Mouse (Mus musculus): ENCODE data around the gene Dffa. TPM values are rescaled to one million over a fixed set of nuclear protein-coding genes. Genes with fewer than 3 reads are reported as not detected.
A peak's percentile ranks its signal among the peaks of the same experiment; 100 is the strongest.

Gene Dffa
- polyA plus RNA-seq, 1 experiment from 2014 or later: 33.6 TPM

GRCm38 (mm10) chr4:149066672-149067551 is 37.0 kb upstream of the Dffa start:
- no peak overlapping the region for H3K27ac ChIP-seq
- H3K4me2 ChIP-seq: no peak overlapping the region
- no peak overlapping the region for H3K4me3 ChIP-seq
- no peak for ATAC-seq (ENCODE audit: borderline replicate concordance, extremely low read depth, low FRiP score, low TSS enrichment)
- H3K36me3 ChIP-seq: peaks cover under 1% of the 10 kb centered on the region; the same call in 1 of the 2 replicates
- H3K27me3 ChIP-seq: no peaks in the 10 kb centered on the region
- H3K4me1 ChIP-seq: peaks cover 41% of the 10 kb centered on the region
- H3K9ac ChIP-seq: no peak overlapping the region
- 68% methylated on average over 22 of the region's 22 CpGs for WGBS
- no peaks in the 10 kb centered on the region for H3K9me3 ChIP-seq

- peak; percentile 33; the same call in 1 of the 2 replicates for ATAC-seq (ENCODE audit: borderline replicate concordance, extremely low read depth, low FRiP score, low TSS enrichment)
- H3K36me3 ChIP-seq: peaks cover 4% of the 10 kb centered on the region
Observed at GRCm38 (mm10) chr4:149075073-149075472, 28.9 kb upstream of the Dffa start.

GRCm38 (mm10) chr4:149075871-149076575 is 27.9 kb upstream of the Dffa start:
- peak; percentile 55; the same call in 1 of the 2 replicates for ATAC-seq (ENCODE audit: borderline replicate concordance, extremely low read depth, low FRiP score, low TSS enrichment)
- H3K27ac ChIP-seq: peak overlapping the region; percentile 62
- H3K27me3 ChIP-seq: no peaks in the 10 kb centered on the region
- no peaks in the 10 kb centered on the region for H3K9me3 ChIP-seq
- H3K4me2 ChIP-seq: no peak overlapping the region; the same call in 1 of the 2 replicates
- H3K4me3 ChIP-seq: no peak overlapping the region
- peaks cover 28% of the 10 kb centered on the region for H3K4me1 ChIP-seq
- WGBS: 15% methylated on average over 10 of the region's 10 CpGs
- H3K36me3 ChIP-seq: peaks cover 4% of the 10 kb centered on the region
- no peak overlapping the region for H3K9ac ChIP-seq

More at GRCm38 (mm10) chr4:149075073-149075472, 28.9 kb upstream of the Dffa start:
- Histone ChIP-seq H3K4me2 (no peak overlapping the region), H3K27me3 (no peaks in the 10 kb centered on the region), H3K9me3 (no peaks in the 10 kb centered on the region), H3K4me1 (peaks cover 36% of the 10 kb centered on the region), H3K4me3 (no peak overlapping the region), H3K27ac (peak overlapping the region; percentile 77), H3K9ac (no peak overlapping the region)
- 74% methylated on average over 13 of the region's 13 CpGs for WGBS

GRCm38 (mm10) chr4:149078261-149078660 is 25.7 kb upstream of the Dffa start:
- H3K36me3 ChIP-seq: no peaks in the 10 kb centered on the region; the same call in 1 of the 2 replicates
- H3K27me3 ChIP-seq: no peaks in the 10 kb centered on the region
- ATAC-seq (ENCODE audit: borderline replicate concordance, extremely low read depth, low FRiP score, low TSS enrichment): no peak
- H3K27ac ChIP-seq: no peak overlapping the region
- 43% methylated on average over 4 of the region's 4 CpGs for WGBS
- H3K4me2 ChIP-seq: no peak overlapping the region
- peaks cover 34% of the 10 kb centered on the region for H3K4me1 ChIP-seq
- H3K4me3 ChIP-seq: no peak overlapping the region
- H3K9me3 ChIP-seq: no peaks in the 10 kb centered on the region
- no peak overlapping the region for H3K9ac ChIP-seq

- no peaks in the 10 kb centered on the region for H3K9me3 ChIP-seq
- no peak for ATAC-seq (ENCODE audit: borderline replicate concordance, extremely low read depth, low FRiP score, low TSS enrichment)
- H3K4me1 ChIP-seq: peaks cover 26% of the 10 kb centered on the region
- 64% methylated on average over 6 of the region's 6 CpGs for WGBS
- H3K36me3 ChIP-seq: no peaks in the 10 kb centered on the region; the same call in 1 of the 2 replicates
- no peak overlapping the region for H3K4me3 ChIP-seq
- H3K27ac ChIP-seq: no peak overlapping the region
- no peak overlapping the region for H3K4me2 ChIP-seq
- no peaks in the 10 kb centered on the region for H3K27me3 ChIP-seq
- H3K9ac ChIP-seq: no peak overlapping the region
Observed at GRCm38 (mm10) chr4:149079629-149080028, 24.3 kb upstream of the Dffa start.

GRCm38 (mm10) chr4:149080111-149080510 is 23.8 kb upstream of the Dffa start:
- no peak for ATAC-seq (ENCODE audit: borderline replicate concordance, extremely low read depth, low FRiP score, low TSS enrichment)
- WGBS: 77% methylated on average over 8 of the region's 8 CpGs
- H3K4me3 ChIP-seq: no peak overlapping the region
- no peaks in the 10 kb centered on the region for H3K27me3 ChIP-seq
- H3K36me3 ChIP-seq: no peaks in the 10 kb centered on the region
- H3K4me1 ChIP-seq: peaks cover 22% of the 10 kb centered on the region
- H3K4me2 ChIP-seq: no peak overlapping the region
- H3K27ac ChIP-seq: no peak overlapping the region
- no peaks in the 10 kb centered on the region for H3K9me3 ChIP-seq
- no peak overlapping the region for H3K9ac ChIP-seq

GRCm38 (mm10) chr4:149081528-149081927 is 22.4 kb upstream of the Dffa start:
- Histone ChIP-seq H3K27me3 (no peaks in the 10 kb centered on the region), H3K9me3 (no peaks in the 10 kb centered on the region), H3K4me2 (no peak overlapping the region), H3K9ac (no peak overlapping the region), H3K36me3 (no peaks in the 10 kb centered on the region), H3K27ac (0 out of 2 replicates have a peak overlapping the region, but pooled peaks have one; percentile 17), H3K4me3 (no peak overlapping the region), H3K4me1 (peaks cover 12% of the 10 kb centered on the region)
- ATAC-seq (ENCODE audit: borderline replicate concordance, extremely low read depth, low FRiP score, low TSS enrichment): peak; percentile 69
- WGBS: 49% methylated on average over 17 of the region's 17 CpGs

GRCm38 (mm10) chr4:149085381-149085780 is 18.6 kb upstream of the Dffa start:
- Histone ChIP-seq H3K36me3 (no peaks in the 10 kb centered on the region), H3K27me3 (no peaks in the 10 kb centered on the region), H3K9ac (no peak overlapping the region), H3K9me3 (no peaks in the 10 kb centered on the region), H3K4me3 (no peak overlapping the region), H3K27ac (no peak overlapping the region), H3K4me1 (peaks cover 8% of the 10 kb centered on the region), H3K4me2 (no peak overlapping the region)
- no peak for ATAC-seq (ENCODE audit: borderline replicate concordance, extremely low read depth, low FRiP score, low TSS enrichment)
- WGBS: 70% methylated on average over 5 of the region's 5 CpGs

- Histone ChIP-seq H3K27me3 (no peaks in the 10 kb centered on the region), H3K9me3 (no peaks in the 10 kb centered on the region), H3K4me3 (no peak overlapping the region), H3K4me1 (no peaks in the 10 kb centered on the region), H3K27ac (no peak overlapping the region), H3K36me3 (0 out of 2 replicates have a peak, but pooled peaks cover 5% of the 10 kb centered on the region), H3K4me2 (no peak overlapping the region), H3K9ac (no peak overlapping the region)
- ATAC-seq (ENCODE audit: borderline replicate concordance, extremely low read depth, low FRiP score, low TSS enrichment): no peak
- 84% methylated on average over 8 of the region's 8 CpGs for WGBS
Observed at GRCm38 (mm10) chr4:149091364-149091763, 12.6 kb upstream of the Dffa start.

- no peak overlapping the region for H3K27ac ChIP-seq
- H3K9me3 ChIP-seq: no peaks in the 10 kb centered on the region
- no peaks in the 10 kb centered on the region for H3K27me3 ChIP-seq
- peak overlapping the region; percentile 86; the same call in 1 of the 2 replicates for H3K4me2 ChIP-seq
- 0 out of 2 replicates have a peak, but pooled peaks cover 5% of the 10 kb centered on the region for H3K36me3 ChIP-seq
- H3K4me1 ChIP-seq: peaks cover 12% of the 10 kb centered on the region
- no peak for ATAC-seq (ENCODE audit: borderline replicate concordance, extremely low read depth, low FRiP score, low TSS enrichment)
- 76% methylated on average over 3 of the region's 3 CpGs for WGBS
- H3K9ac ChIP-seq: 0 out of 2 replicates have a peak overlapping the region, but pooled peaks have one; percentile 86
- peak overlapping the region; percentile 78 for H3K4me3 ChIP-seq
Observed at GRCm38 (mm10) chr4:149097956-149098355, 6.0 kb upstream of the Dffa start.

- Histone ChIP-seq H3K9ac (peak overlapping the region; percentile 86), H3K36me3 (no peaks in the 10 kb centered on the region), H3K27me3 (no peaks in the 10 kb centered on the region), H3K27ac (no peak overlapping the region), H3K4me2 (peak overlapping the region; percentile 86), H3K9me3 (no peaks in the 10 kb centered on the region), H3K4me1 (peaks cover 12% of the 10 kb centered on the region), H3K4me3 (peak overlapping the region; percentile 78)
- WGBS: 7% methylated on average over 11 of the region's 11 CpGs
- ATAC-seq (ENCODE audit: borderline replicate concordance, extremely low read depth, low FRiP score, low TSS enrichment): peak; percentile 8; the same call in 1 of the 2 replicates
Observed at GRCm38 (mm10) chr4:149098571-149098970, 5.4 kb upstream of the Dffa start.
